Mouse (Mus musculus) CH12.LX (cell line): Measurements from ENCODE around the gene Gm10762. TPM values are rescaled to one million over a fixed set of nuclear protein-coding genes. Genes with fewer than 3 reads are reported as not detected.

ENCODE experiments used
- DNase-seq: peaks from one replicate; pipeline ENCODE4 v3.0.0-alpha.2; 2013; ENCODE audit errors: extremely low read depth
- H3K27ac ChIP-seq: 2 replicates; pipeline ENCODE4 v1.5.1; 2012; ENCODE audit warnings: low read depth, mild to moderate bottlenecking, control low read depth, moderate library complexity; ENCODE audit not compliant: insufficient read depth
- H3K27me3 ChIP-seq: replicated peaks from 2 replicates; pipeline ENCODE3; 2012; ENCODE audit warnings: inconsistent platforms
- H3K36me3 ChIP-seq, 2 experiments: replicated peaks in 1 of 2; 2 replicates each; pipeline versions ENCODE3 to v1.6.1; 2012; ENCODE audit warnings: inconsistent platforms in 1 of 2, low read length in 1 of 2, mild to moderate bottlenecking in 1 of 2, mixed read lengths in 1 of 2, moderate library complexity in 1 of 2; ENCODE audit not compliant: control insufficient read depth in 1 of 2, insufficient read depth in 1 of 2
- H3K4me1 ChIP-seq, 2 experiments: 2 replicates each; pipeline ENCODE4 v1.6.1; 2012; ENCODE audit warnings: inconsistent platforms in 1 of 2, moderate library complexity in 1 of 2; ENCODE audit not compliant: insufficient read depth in 2 of 2, control insufficient read depth in 1 of 2
- H3K4me2 ChIP-seq: 2 replicates; pipeline ENCODE4 v1.6.1; 2012; ENCODE audit warnings: low read depth, mild to moderate bottlenecking, control low read depth; ENCODE audit not compliant: poor library complexity, insufficient read depth, severe bottlenecking
- H3K4me3 ChIP-seq, 3 experiments: fragments of 150-350 bp in 1 of 3; sonication (generic) in 1 of 3; replicated peaks in 1 of 3; 2 replicates each; pipeline versions ENCODE3 to v1.5.1; 2011 to 2012; ENCODE audit warnings: low read depth in 2 of 3, low read length in 2 of 3, mild to moderate bottlenecking in 2 of 3, moderate library complexity in 2 of 3, control low read depth in 1 of 3, improper control_type of control experiment in 1 of 3, inconsistent platforms in 1 of 3, mixed read lengths in 1 of 3; ENCODE audit not compliant: poor library complexity in 1 of 3
- H3K79me2 ChIP-seq: replicated peaks from 2 replicates; pipeline ENCODE4 v1.6.1; 2012; ENCODE audit warnings: mild to moderate bottlenecking, moderate library complexity; ENCODE audit not compliant: control insufficient read depth, poor library complexity, insufficient read depth, severe bottlenecking; ENCODE audit errors: extremely low read depth
- H3K9ac ChIP-seq: 2 replicates; pipeline ENCODE4 v1.6.1; 2012; ENCODE audit warnings: low read depth, mild to moderate bottlenecking, control low read depth, moderate library complexity; ENCODE audit not compliant: insufficient read depth
- H3K9me3 ChIP-seq: replicated peaks from 2 replicates; pipeline ENCODE3; 2012; ENCODE audit warnings: low read length, inconsistent platforms, mixed read lengths
- BHLHE40 ChIP-seq: IDR thresholded peaks from 2 replicates; pipeline ENCODE4 v1.6.1; 2011; ENCODE audit warnings: mild to moderate bottlenecking, low read depth, low read length, improper control_type of control experiment
- CHD1 ChIP-seq: IDR thresholded peaks from 2 replicates; pipeline ENCODE4 v1.6.1; 2012; ENCODE audit warnings: low read depth, low read length, improper control_type of control experiment, inconsistent platforms
- CHD2 ChIP-seq: IDR thresholded peaks from 2 replicates; pipeline ENCODE4 v1.6.1; 2011; ENCODE audit warnings: low read length, improper control_type of control experiment
- CTCF ChIP-seq, 2 experiments: IDR thresholded peaks in 1 of 2; conservative IDR thresholded peaks in 1 of 2; 2 replicates each; pipeline ENCODE4 v1.5.1; 2011 to 2012; ENCODE audit warnings: low read depth in 2 of 2, low read length in 2 of 2, improper control_type of control experiment in 1 of 2, inconsistent platforms in 1 of 2, mild to moderate bottlenecking in 1 of 2, moderate library complexity in 1 of 2
- E2F4 ChIP-seq: IDR thresholded peaks from 2 replicates; pipeline ENCODE4 v1.6.1; 2011; ENCODE audit warnings: low read depth, low read length, improper control_type of control experiment; ENCODE audit not compliant: insufficient replicate concordance
- HCFC1 ChIP-seq: IDR thresholded peaks from 2 replicates; pipeline ENCODE4 v1.6.1; 2012; ENCODE audit warnings: low read depth, mild to moderate bottlenecking, inconsistent platforms, low read length, improper control_type of control experiment
- JUN ChIP-seq: IDR thresholded peaks from 2 replicates; pipeline ENCODE4 v1.6.1; 2011; ENCODE audit warnings: low read depth, mild to moderate bottlenecking, low read length, improper control_type of control experiment, moderate library complexity; ENCODE audit not compliant: insufficient read depth
- JUND ChIP-seq: conservative IDR thresholded peaks from 2 replicates; pipeline ENCODE4 v1.6.1; 2011; ENCODE audit warnings: low read depth, low read length, improper control_type of control experiment
- MAFK ChIP-seq: IDR thresholded peaks from 2 replicates; pipeline ENCODE4 v1.6.1; 2011; ENCODE audit warnings: low read length, improper control_type of control experiment; ENCODE audit not compliant: insufficient replicate concordance
- MAX ChIP-seq: IDR thresholded peaks from 2 replicates; pipeline ENCODE4 v1.6.1; 2011; ENCODE audit warnings: low read length, improper control_type of control experiment
- MEF2A ChIP-seq: IDR thresholded peaks from 2 replicates; pipeline ENCODE4 v1.6.1; 2014; ENCODE audit warnings: low read depth, mild to moderate bottlenecking, inconsistent platforms, low read length, improper control_type of control experiment, borderline replicate concordance
- MXI1 ChIP-seq: IDR thresholded peaks from 2 replicates; pipeline ENCODE4 v1.6.1; 2011; ENCODE audit warnings: mild to moderate bottlenecking, low read depth, low read length, improper control_type of control experiment
- MYC ChIP-seq: IDR thresholded peaks from 2 replicates; pipeline ENCODE4 v1.6.1; 2011; ENCODE audit warnings: low read depth, mild to moderate bottlenecking, improper control_type of control experiment, low read length
- NELFE ChIP-seq: IDR thresholded peaks from 2 replicates; pipeline ENCODE4 v1.6.1; 2011; ENCODE audit warnings: low read depth, low read length, improper control_type of control experiment
- NRF1 ChIP-seq: IDR thresholded peaks from 2 replicates; pipeline ENCODE4 v1.6.1; 2014; ENCODE audit warnings: low read depth, mild to moderate bottlenecking, inconsistent platforms, low read length, improper control_type of control experiment, moderate library complexity
- POLR2AphosphoS2 ChIP-seq: IDR thresholded peaks from 2 replicates; pipeline ENCODE4 v1.6.1; 2011; ENCODE audit warnings: low read depth, low read length, improper control_type of control experiment
- RAD21 ChIP-seq: IDR thresholded peaks from 2 replicates; pipeline ENCODE4 v1.6.1; 2011; ENCODE audit warnings: low read depth, mild to moderate bottlenecking, low read length, improper control_type of control experiment, moderate library complexity
- RCOR1 ChIP-seq: conservative IDR thresholded peaks from 2 replicates; pipeline ENCODE4 v1.6.1; 2012; ENCODE audit warnings: low read depth, mild to moderate bottlenecking, inconsistent platforms, low read length, improper control_type of control experiment
- SIN3A ChIP-seq: IDR thresholded peaks from 2 replicates; pipeline ENCODE4 v1.6.1; 2012; ENCODE audit warnings: low read length, improper control_type of control experiment, inconsistent platforms
- SMC3 ChIP-seq: IDR thresholded peaks from 2 replicates; pipeline ENCODE4 v1.6.1; 2011; ENCODE audit warnings: low read depth, low read length, improper control_type of control experiment
- TBP ChIP-seq: conservative IDR thresholded peaks from 2 replicates; pipeline ENCODE4 v1.6.1; 2011; ENCODE audit warnings: low read depth, low read length, improper control_type of control experiment
- TCF12 ChIP-seq: IDR thresholded peaks from 2 replicates; pipeline ENCODE4 v1.6.1; 2014; ENCODE audit warnings: low read depth, mild to moderate bottlenecking, inconsistent platforms, low read length, improper control_type of control experiment
- USF1 ChIP-seq: IDR thresholded peaks from 2 replicates; pipeline ENCODE4 v1.6.1; 2014; ENCODE audit warnings: low read depth, mild to moderate bottlenecking, inconsistent platforms, low read length, improper control_type of control experiment
- USF2 ChIP-seq: conservative IDR thresholded peaks from 2 replicates; pipeline ENCODE4 v1.6.1; 2011; ENCODE audit warnings: low read depth, low read length, improper control_type of control experiment
- ZC3H11A ChIP-seq: IDR thresholded peaks from 2 replicates; pipeline ENCODE4 v1.6.1; 2012; ENCODE audit warnings: low read depth, mild to moderate bottlenecking, inconsistent platforms, low read length, improper control_type of control experiment
- ZKSCAN1 ChIP-seq: IDR thresholded peaks from 2 replicates; pipeline ENCODE4 v1.6.1; 2012; ENCODE audit warnings: low read depth, inconsistent platforms, low read length, improper control_type of control experiment, borderline replicate concordance
- ZMIZ1 ChIP-seq: IDR thresholded peaks from 2 replicates; pipeline ENCODE4 v1.6.1; 2012; ENCODE audit warnings: low read depth, mild to moderate bottlenecking, inconsistent platforms, low read length, improper control_type of control experiment
- ZNF384 ChIP-seq: IDR thresholded peaks from 2 replicates; pipeline ENCODE4 v1.6.1; 2012; ENCODE audit warnings: low read depth, low read length, improper control_type of control experiment, inconsistent platforms
- dilution Hi-C: fragments of 300-500 bp; cut with MboI; formaldehyde crosslinking; loops from 2 replicates; pipeline ENCODE4 v1.14.3; 2020; ENCODE audit warnings: low sequenced_read_pairs; ENCODE audit not compliant: extremely low pct_unique_long_range_greater_than_20kb, extremely low pct_ligation_motif_present
- in situ Hi-C: fragments of 300-500 bp; cut with MboI; formaldehyde crosslinking; loops from 3 replicates; pipeline ENCODE4 v1.14.3; 2019; ENCODE audit warnings: low sequenced_read_pairs, low pct_ligation_motif_present, low pct_unique_long_range_greater_than_20kb, mixed read lengths
- polyA plus RNA-seq: library from polyadenylated mRNA; unstranded; fragments of >175 nt; gene quantifications from 2 replicates; pipeline ENCODE4 v1.2.1, GENCODE M21; 2012; ENCODE audit warnings: low read depth; ENCODE audit not compliant: insufficient read length
- total RNA-seq, 2 experiments: library from RNA; depleted of rRNA; stranded (reverse); fragments of 300-350 nt in 1 of 2; fragments of >200 nt in 1 of 2; gene quantifications; 2 replicates each; pipeline ENCODE4 v1.2.3; 2012 to 2014

Gene Gm10762
- total and polyA plus RNA-seq, 3 experiments, result 3.3 to 3.9 (median 3.3) TPM

- Histone ChIP-seq H3K27me3 (no peaks in the 10 kb centered on the region), H3K9me3 (no peaks in the 10 kb centered on the region), H3K4me1 (peaks cover 3 to 16% of the 10 kb centered on the region in 2 experiments; a peak in 2 of 4 replicates), H3K4me3 (peak overlapping the region in 2 of 3 experiments; percentile 83 to 89), H3K36me3 (no peaks in the 10 kb centered on the region), H3K4me2 (peak overlapping the region; percentile 25; the same call in 1 of the 2 replicates), H3K79me2 (no peaks in the 10 kb centered on the region), H3K27ac (no peak overlapping the region), H3K9ac (peak overlapping the region; percentile 99; the same call in 1 of the 2 replicates)
- dilution Hi-C loops, result no loop called here
- in situ Hi-C loops, result no loop called here
- TF ChIP-seq TCF12 (no peak), SIN3A (peak; percentile 20; the same call in 1 of the 2 replicates), NRF1 (no peak), CHD1 (0 out of 2 replicates have a peak, but pooled peaks have one; percentile 67), ZKSCAN1 (no peak), E2F4 (no peak), ZC3H11A (no peak), SMC3 (no peak)
- no peak for DNase-seq
Observed at GRCm38 (mm10) chr2:128968475-128969083, 1.1 kb upstream of the Gm10762 start.

GRCm38 (mm10) chr2:128966641-128967580 lies 614 bp downstream of the Gm10762 start, which contains the start of gene Zc3h6:
Gene Zc3h6 (plus strand): TSS chr2:128967402.
- in situ Hi-C loops, result no loop called here
- H3K9ac ChIP-seq, result peak within 1 kb of the TSS; percentile 99
- dilution Hi-C loops, result no loop called here
- TF ChIP-seq TBP (peak; percentile 95), ZNF384 (no peak), MAX (peak; percentile 66), ZC3H11A (peak; percentile 65), MAFK (no peak), USF2 (no peak), HCFC1 (peak; percentile 79), CHD2 (peak; percentile 91), BHLHE40 (peak; percentile 41; the same call in 1 of the 2 replicates), JUN (no peak), MEF2A (peak; percentile 70), CHD1 (peak; percentile 63; the same call in 1 of the 2 replicates), RAD21 (no peak), MXI1 (0 out of 2 replicates have a peak, but pooled peaks have one; percentile 49), SIN3A (peak; percentile 58), TCF12 (peak; percentile 94), POLR2AphosphoS2 (peak; percentile 58; the same call in 1 of the 2 replicates), RCOR1 (peak; percentile 49), ZMIZ1 (peak; percentile 52; the same call in 1 of the 2 replicates), CTCF (conservative IDR thresholded peaks at IDR 0.05 in 1 of 2, IDR thresholded peaks at IDR 0.05 in 1 of 2; ENCODE audit: low read depth in 2 of 2, low read length in 2 of 2) (no peak), JUND (no peak), USF1 (no peak), ZKSCAN1 (no peak), NELFE (peak; percentile 89), MYC (peak; percentile 65)

More at GRCm38 (mm10) chr2:128966641-128967580, 614 bp downstream of the Gm10762 start, which contains the start of gene Zc3h6:
- Histone ChIP-seq H3K27ac (peak within 1 kb of the TSS; percentile 96), H3K9me3 (no peaks in the 10 kb centered on the region), H3K4me3 (peak within 1 kb of the TSS; percentile 83 to 93 (median 89)), H3K27me3 (no peaks in the 10 kb centered on the region), H3K79me2 (no peaks in the 10 kb centered on the region), H3K4me1 (peaks cover 3 to 16% of the 10 kb centered on the region in 2 experiments; a peak in 2 of 4 replicates), H3K36me3 (no peaks in the 10 kb centered on the region), H3K4me2 (peak within 1 kb of the TSS; percentile 25)
- DNase-seq, result peak; percentile 96
